Mouse (Mus musculus) intestine, postnatal 0 days (tissue): ENCODE data around the gene Jag2. TPM values are rescaled to one million over a fixed set of nuclear protein-coding genes. Genes with fewer than 3 reads are reported as not detected.

ENCODE experiments used
- ATAC-seq: fragments of 200-750 bp; cut with Nextera tagmentation; 2 replicates; pipeline ENCODE4 v1.8.0; 2017; ENCODE audit warnings: mild to moderate bottlenecking, moderate TSS enrichment, moderate library complexity
- H3K27ac ChIP-seq: fragments of 300-500 bp; sonication (generic); 2 replicates; pipeline ENCODE4 v1.5.1; 2014; ENCODE audit warnings: mild to moderate bottlenecking, low read depth, low read length, moderate library complexity
- H3K27me3 ChIP-seq: fragments of 300-500 bp; sonication (generic); replicated peaks from 2 replicates; pipeline ENCODE4 v1.6.1; 2014; ENCODE audit warnings: low read length, mixed read lengths; ENCODE audit not compliant: control insufficient read depth, insufficient read depth
- H3K36me3 ChIP-seq: fragments of 300-500 bp; sonication (generic); 2 replicates; pipeline ENCODE4 v1.6.1; 2014; ENCODE audit warnings: mild to moderate bottlenecking, moderate library complexity; ENCODE audit not compliant: control insufficient read depth, insufficient read depth
- H3K4me1 ChIP-seq: fragments of 300-500 bp; sonication (generic); replicated peaks from 2 replicates; pipeline ENCODE4 v1.6.1; 2014; ENCODE audit warnings: antibody characterized with exemption, low read length, mixed read lengths; ENCODE audit not compliant: control insufficient read depth, insufficient read depth
- H3K4me2 ChIP-seq: fragments of 300-500 bp; sonication (generic); replicated peaks from 2 replicates; pipeline ENCODE4 v1.6.1; 2014; ENCODE audit warnings: low read depth, mild to moderate bottlenecking, moderate library complexity
- H3K4me3 ChIP-seq: fragments of 300-500 bp; sonication (generic); 2 replicates; pipeline ENCODE4 v1.5.1; 2014; ENCODE audit warnings: low read depth, low read length
- H3K9ac ChIP-seq: fragments of 300-500 bp; sonication (generic); 2 replicates; pipeline ENCODE4 v1.6.1; 2014; ENCODE audit warnings: mild to moderate bottlenecking, low read depth, low read length
- H3K9me3 ChIP-seq: fragments of 300-500 bp; sonication (generic); 2 replicates; pipeline ENCODE4 v1.6.1; 2016; ENCODE audit warnings: mixed run types; ENCODE audit not compliant: control insufficient read depth
- CTCF ChIP-seq: sonication (generic); IDR thresholded peaks from 2 replicates; pipeline ENCODE4 v1.5.1; 2016; ENCODE audit warnings: low read depth, mild to moderate bottlenecking, control low read depth, antibody characterized with exemption, moderate library complexity
- WGBS: fragments of 180-500 bp; shearing (Covaris S2); extraction: QIAGEN DNeasy Blood & Tissue Kit; methylation state at CpG from one replicate; pipeline ENCODE4 v1.1.7; 2014; 5-methylcytosine and 5-hydroxymethylcytosine counted together
- polyA plus RNA-seq: library from polyadenylated mRNA; unstranded; fragments of >200 nt; fragmentation: Nextera tagmentation; extraction: Ambion mirVana; gene quantifications from 2 replicates; pipeline ENCODE4 v1.2.1, GENCODE M21; 2015

Jag2 gene
- polyA plus RNA-seq, 1 experiment from 2014 or later: 1.4 TPM

GRCm38 (mm10) chr12:112965783-112966182 lies 36.2 kb upstream of the Jag2 start:
- peaks cover 95% of the 10 kb centered on the region for H3K36me3 ChIP-seq
- 87% methylated on average over 13 of the region's 13 CpGs for WGBS

GRCm38 (mm10) chr12:112961872-112962271 lies 32.3 kb upstream of the Jag2 start:
- no peak overlapping the region for H3K9ac ChIP-seq
- ATAC-seq: no peak
- H3K9me3 ChIP-seq: no peaks in the 10 kb centered on the region
- TF ChIP-seq CTCF: no peak
- no peak overlapping the region for H3K4me2 ChIP-seq
- no peaks in the 10 kb centered on the region for H3K27me3 ChIP-seq
- peaks cover 78% of the 10 kb centered on the region for H3K36me3 ChIP-seq
- 0 out of 2 replicates have a peak overlapping the region, but pooled peaks have one; percentile 21 for H3K27ac ChIP-seq
- no peaks in the 10 kb centered on the region for H3K4me1 ChIP-seq
- H3K4me3 ChIP-seq: no peak overlapping the region
- 78% methylated on average over 5 of the region's 5 CpGs for WGBS

More at GRCm38 (mm10) chr12:112965783-112966182, 36.2 kb upstream of the Jag2 start:
- no peak overlapping the region for H3K9ac ChIP-seq
- H3K4me1 ChIP-seq: no peaks in the 10 kb centered on the region
- ATAC-seq: no peak
- no peaks in the 10 kb centered on the region for H3K9me3 ChIP-seq
- H3K4me3 ChIP-seq: no peak overlapping the region
- H3K4me2 ChIP-seq: no peak overlapping the region
- no peak overlapping the region for H3K27ac ChIP-seq
- no peaks in the 10 kb centered on the region for H3K27me3 ChIP-seq
- no peak for TF ChIP-seq CTCF

DNA sequence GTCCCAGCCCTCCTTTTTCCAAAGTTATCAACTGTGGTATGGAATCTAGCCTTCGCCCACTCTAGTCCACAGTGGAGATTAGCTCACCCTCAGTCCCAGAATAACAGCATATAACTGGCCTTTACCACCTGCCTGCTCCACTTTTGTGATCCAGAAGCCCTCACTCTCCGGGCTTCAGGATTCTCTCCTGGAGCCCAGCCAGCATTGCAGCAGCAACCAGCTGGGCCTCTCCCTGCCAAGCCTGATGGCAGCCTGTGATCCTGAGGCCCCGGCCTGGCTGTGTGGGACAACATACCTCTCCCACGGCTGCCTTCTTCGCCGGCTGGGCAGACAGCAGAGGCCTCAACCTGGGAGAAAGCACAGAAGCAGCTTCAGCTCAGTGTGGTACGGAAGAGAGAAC lies 31.9 kb upstream of the Jag2 start:
- Histone ChIP-seq H3K4me3 (no peak overlapping the region), H3K27me3 (no peaks in the 10 kb centered on the region), H3K9ac (no peak overlapping the region), H3K9me3 (no peaks in the 10 kb centered on the region), H3K4me2 (no peak overlapping the region), H3K27ac (no peak overlapping the region), H3K36me3 (peaks cover 74% of the 10 kb centered on the region), H3K4me1 (no peaks in the 10 kb centered on the region)
- WGBS: 76% methylated on average over 7 of the region's 7 CpGs
- no peak for ATAC-seq
- no peak for TF ChIP-seq CTCF

- no peak overlapping the region for H3K9ac ChIP-seq
- H3K4me2 ChIP-seq: no peak overlapping the region
- H3K27me3 ChIP-seq: no peaks in the 10 kb centered on the region
- H3K4me3 ChIP-seq: no peak overlapping the region
- H3K9me3 ChIP-seq: no peaks in the 10 kb centered on the region
- H3K4me1 ChIP-seq: no peaks in the 10 kb centered on the region
- peaks cover 57% of the 10 kb centered on the region for H3K36me3 ChIP-seq
- ATAC-seq: no peak
- no peak overlapping the region for H3K27ac ChIP-seq
- 82% methylated on average over 8 of the region's 8 CpGs for WGBS
- TF ChIP-seq CTCF: no peak
Measured at GRCm38 (mm10) chr12:112959421-112959820, 29.8 kb upstream of the Jag2 start.

DNA sequence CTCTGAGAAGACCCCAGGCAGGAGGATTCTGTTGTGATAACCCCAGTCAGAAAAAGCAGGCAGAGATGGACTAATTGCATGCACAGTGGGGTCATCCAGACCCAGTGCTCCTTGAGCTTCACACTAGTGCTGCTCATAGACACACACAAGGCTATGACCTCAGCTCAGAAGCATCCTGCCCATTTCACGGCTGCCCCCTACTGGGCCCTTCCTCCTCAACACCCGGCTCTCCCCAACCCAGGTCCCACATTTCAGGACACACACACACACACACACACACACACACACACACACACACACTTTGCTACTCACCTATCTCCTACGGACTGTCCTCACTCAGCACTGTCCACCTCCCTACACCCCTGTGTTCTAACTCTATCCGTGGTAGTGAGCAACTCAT lies 28.7 kb upstream of the Jag2 start:
- ATAC-seq: peak; percentile 42; the same call in 1 of the 2 replicates
- H3K9me3 ChIP-seq: no peaks in the 10 kb centered on the region
- no peak overlapping the region for H3K4me3 ChIP-seq
- WGBS: 29% methylated on average over 4 of the region's 4 CpGs
- peaks cover 46% of the 10 kb centered on the region for H3K36me3 ChIP-seq
- no peak overlapping the region for H3K9ac ChIP-seq
- peak; percentile 73 for TF ChIP-seq CTCF
- H3K27ac ChIP-seq: no peak overlapping the region
- no peaks in the 10 kb centered on the region for H3K27me3 ChIP-seq
- H3K4me1 ChIP-seq: no peaks in the 10 kb centered on the region
- H3K4me2 ChIP-seq: no peak overlapping the region

GRCm38 (mm10) chr12:112955800-112956199 lies 26.2 kb upstream of the Jag2 start:
- peak; percentile 93 for TF ChIP-seq CTCF
- H3K9ac ChIP-seq: no peak overlapping the region
- H3K4me1 ChIP-seq: 0 out of 2 replicates have a peak, but pooled peaks cover 2% of the 10 kb centered on the region
- H3K36me3 ChIP-seq: peaks cover 21% of the 10 kb centered on the region
- H3K27ac ChIP-seq: no peak overlapping the region
- ATAC-seq: peak; percentile 25
- 19% methylated on average over 4 of the region's 4 CpGs for WGBS
- H3K27me3 ChIP-seq: no peaks in the 10 kb centered on the region
- no peak overlapping the region for H3K4me3 ChIP-seq
- H3K4me2 ChIP-seq: no peak overlapping the region
- no peaks in the 10 kb centered on the region for H3K9me3 ChIP-seq

DNA sequence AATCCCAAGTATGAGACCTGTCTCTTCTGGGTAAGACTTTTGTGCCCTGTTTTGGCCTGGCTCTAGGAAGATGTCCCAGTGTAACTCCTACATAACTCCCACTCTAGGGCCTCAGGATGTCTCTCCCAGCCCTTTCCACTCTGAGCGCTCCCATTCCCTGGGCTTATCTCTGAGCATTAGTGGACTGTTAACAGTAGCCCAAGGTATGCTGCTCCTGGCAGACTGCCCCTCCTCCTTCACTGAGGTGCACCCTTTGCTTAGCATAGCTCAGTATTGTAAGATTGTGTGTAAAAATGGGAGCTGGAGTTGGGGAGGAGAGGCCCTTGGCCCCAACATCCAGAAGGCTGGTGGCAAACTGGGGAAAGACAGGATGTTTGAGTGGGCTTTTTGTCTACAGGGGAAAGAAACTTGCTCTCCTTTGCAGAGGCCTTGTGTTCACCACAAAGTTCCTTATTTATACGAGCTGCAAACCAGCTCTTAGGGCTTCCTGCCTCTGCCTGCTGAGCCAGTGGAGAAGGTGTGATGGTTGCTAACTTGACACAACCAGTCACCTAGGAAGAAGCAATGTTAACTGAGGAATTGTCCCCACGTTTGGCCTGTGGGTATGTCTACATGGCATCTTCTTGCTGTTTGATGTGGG lies 23.5 kb upstream of the Jag2 start:
- Histone ChIP-seq H3K4me3 (no peak overlapping the region), H3K36me3 (peaks cover 2% of the 10 kb centered on the region; the same call in 1 of the 2 replicates), H3K4me2 (no peak overlapping the region), H3K9me3 (no peaks in the 10 kb centered on the region), H3K27me3 (no peaks in the 10 kb centered on the region), H3K9ac (no peak overlapping the region), H3K27ac (no peak overlapping the region), H3K4me1 (0 out of 2 replicates have a peak, but pooled peaks cover 2% of the 10 kb centered on the region)
- TF ChIP-seq CTCF: no peak
- WGBS: 60% methylated on average over 3 of the region's 3 CpGs
- ATAC-seq: no peak
